Mouse (Mus musculus) kidney, embryonic 15.5 days (tissue): ENCODE results near the gene Mus81. TPM values are rescaled to one million over a fixed set of nuclear protein-coding genes. Genes with fewer than 3 reads are reported as not detected.
"Not testable (repeated sequence)": the region's sequence is repeated elsewhere in the genome, so short reads cannot be mapped to it uniquely, and the experiment has no call there.

ENCODE experiments used
- ATAC-seq: fragments of 200-750 bp; cut with Nextera tagmentation; replicated peaks from 2 replicates; pipeline ENCODE4 v1.8.0; 2017; ENCODE audit warnings: moderate TSS enrichment; ENCODE audit not compliant: low FRiP score
- H3K27ac ChIP-seq: fragments of 300-500 bp; sonication (generic); 2 replicates; pipeline ENCODE4 v1.5.1; 2015; ENCODE audit warnings: mild to moderate bottlenecking, inconsistent platforms
- H3K27me3 ChIP-seq: fragments of 300-500 bp; sonication (generic); 2 replicates; pipeline ENCODE4 v1.6.1; 2015; ENCODE audit warnings: inconsistent platforms
- H3K36me3 ChIP-seq: fragments of 300-500 bp; sonication (generic); 2 replicates; pipeline ENCODE4 v1.6.1; 2015; ENCODE audit warnings: inconsistent platforms
- H3K4me1 ChIP-seq: fragments of 300-500 bp; sonication (generic); 2 replicates; pipeline ENCODE4 v1.6.1; 2015; ENCODE audit warnings: inconsistent platforms
- H3K4me2 ChIP-seq: fragments of 300-500 bp; sonication (generic); 2 replicates; pipeline ENCODE4 v1.6.1; 2015; ENCODE audit warnings: moderate library complexity, mild to moderate bottlenecking, inconsistent platforms
- H3K4me3 ChIP-seq: fragments of 300-500 bp; sonication (generic); replicated peaks from 2 replicates; pipeline ENCODE4 v1.5.1; 2015; ENCODE audit warnings: mild to moderate bottlenecking, inconsistent platforms
- H3K9ac ChIP-seq: fragments of 300-500 bp; sonication (generic); 2 replicates; pipeline ENCODE4 v1.6.1; 2015; ENCODE audit warnings: mild to moderate bottlenecking, inconsistent platforms
- H3K9me3 ChIP-seq: fragments of 300-500 bp; sonication (generic); replicated peaks from 2 replicates; pipeline ENCODE4 v1.6.1; 2016; ENCODE audit warnings: inconsistent platforms
- WGBS: fragments of 180-500 bp; shearing (Covaris S2); methylation state at CpG from one replicate; pipeline ENCODE4 v1.1.7; 2015; ENCODE audit warnings: mixed read lengths; 5-methylcytosine and 5-hydroxymethylcytosine counted together
- polyA plus RNA-seq: library from polyadenylated mRNA; unstranded; fragments of >200 nt; fragmentation: Nextera tagmentation; extraction: Ambion mirVana; gene quantifications from 2 replicates; pipeline ENCODE4 v1.2.1, GENCODE M21; 2015

The Mus81 gene
- polyA plus RNA-seq, 1 experiment from 2014 or later = 47.4 TPM

DNA sequence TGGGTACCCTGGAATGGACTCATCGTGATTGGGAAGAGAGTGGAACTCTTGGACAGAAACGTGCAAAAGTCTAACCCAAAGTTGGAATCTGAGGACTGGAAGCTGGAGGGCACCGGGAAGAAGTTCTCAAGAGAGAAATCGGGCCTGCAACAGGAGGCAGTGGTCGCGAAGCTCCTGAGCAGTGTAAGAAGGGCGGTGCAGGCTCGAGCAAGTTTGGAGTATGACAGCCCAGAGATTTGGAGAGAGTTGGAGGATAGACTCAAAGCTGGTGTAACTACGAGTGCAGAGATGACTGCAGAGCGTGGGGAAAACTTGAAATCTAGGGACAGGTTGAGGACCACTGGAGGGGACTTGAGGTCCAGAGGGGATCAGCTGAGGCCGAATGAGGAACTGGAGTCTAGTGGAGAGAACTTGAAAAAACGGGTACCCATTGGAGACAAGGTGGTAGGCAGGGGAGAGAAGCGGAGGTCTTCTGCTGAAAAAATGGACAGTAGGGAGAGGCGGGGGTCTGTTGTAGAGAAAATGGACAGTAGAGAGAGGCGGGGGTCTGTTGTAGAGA, 23.0 kb upstream of the Mus81 start:
- Histone ChIP-seq H3K9me3 (no peaks in the 10 kb centered on the region), H3K27ac (0 out of 2 replicates have a peak overlapping the region, but pooled peaks have one; percentile 60), H3K4me1 (peaks cover 22% of the 10 kb centered on the region), H3K4me2 (peak overlapping the region; percentile 75), H3K36me3 (no peaks in the 10 kb centered on the region), H3K27me3 (no peaks in the 10 kb centered on the region), H3K4me3 (peak overlapping the region; percentile 60), H3K9ac (peak overlapping the region; percentile 57)
- 48% methylated on average over 15 of the region's 15 CpGs for WGBS
- ATAC-seq = no peak

DNA sequence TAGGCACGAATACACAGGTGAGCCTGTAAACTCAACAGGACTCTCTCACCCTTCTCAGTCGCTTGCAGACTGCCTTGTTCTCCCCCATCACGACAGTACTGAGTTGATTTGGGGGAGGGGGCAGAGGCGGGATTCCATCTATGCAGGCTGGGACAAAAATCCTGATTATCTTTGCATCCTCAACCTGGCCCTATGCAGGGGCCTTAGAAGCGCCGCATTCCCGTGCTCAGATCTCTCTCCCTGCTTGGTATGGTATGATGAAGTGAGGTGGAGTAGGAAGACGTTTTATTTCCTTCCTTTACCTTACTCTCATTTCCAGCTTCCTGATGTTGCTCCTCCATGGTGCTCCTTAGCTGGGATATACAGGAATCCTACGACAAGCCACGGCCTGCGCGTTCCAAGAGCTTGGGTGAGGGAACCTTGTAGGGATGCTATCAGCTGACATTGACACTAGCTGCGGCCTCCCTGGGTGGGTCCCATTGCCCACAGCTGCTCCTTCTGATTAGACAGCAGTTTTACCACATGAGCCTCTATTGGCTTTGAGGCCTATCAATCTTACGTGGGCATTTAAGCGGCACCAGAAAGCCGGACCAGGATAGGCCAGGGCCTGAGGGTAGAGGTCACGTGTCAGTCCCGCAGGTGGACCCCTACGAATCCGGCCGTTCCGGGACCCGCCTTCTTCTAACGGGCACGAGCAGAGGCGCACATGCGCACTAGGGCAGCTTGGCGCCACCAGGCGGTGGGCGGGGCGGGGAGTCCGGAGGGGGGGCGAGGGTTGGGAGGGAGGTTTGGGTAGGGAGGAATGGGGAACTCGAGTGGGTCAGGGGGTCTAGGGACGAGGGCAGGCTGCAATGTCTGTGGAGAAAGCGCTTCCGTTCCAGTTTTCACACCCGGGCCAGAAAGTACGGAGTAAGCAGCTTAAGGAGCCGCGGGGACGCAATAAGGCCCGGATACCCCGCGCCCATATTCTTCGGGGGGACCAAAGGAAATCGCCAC, 22.1 kb upstream of the Mus81 start, which contains the start of gene Snx32:
TSS of gene Snx32 (minus strand) at position 508 of the 996 bp plus-strand sequence.
- Histone ChIP-seq H3K36me3 (no peaks in the 10 kb centered on the region), H3K4me2 (peak within 1 kb of the TSS; percentile 75), H3K27ac (peak within 1 kb of the TSS; percentile 60; the same call in 1 of the 2 replicates), H3K27me3 (no peaks in the 10 kb centered on the region), H3K4me3 (peak within 1 kb of the TSS; percentile 60), H3K4me1 (peaks cover 22% of the 10 kb centered on the region), H3K9me3 (no peaks in the 10 kb centered on the region), H3K9ac (peak within 1 kb of the TSS; percentile 57)
- 3% methylated on average over 47 of the region's 47 CpGs for WGBS
- peak; percentile 99 for ATAC-seq

DNA sequence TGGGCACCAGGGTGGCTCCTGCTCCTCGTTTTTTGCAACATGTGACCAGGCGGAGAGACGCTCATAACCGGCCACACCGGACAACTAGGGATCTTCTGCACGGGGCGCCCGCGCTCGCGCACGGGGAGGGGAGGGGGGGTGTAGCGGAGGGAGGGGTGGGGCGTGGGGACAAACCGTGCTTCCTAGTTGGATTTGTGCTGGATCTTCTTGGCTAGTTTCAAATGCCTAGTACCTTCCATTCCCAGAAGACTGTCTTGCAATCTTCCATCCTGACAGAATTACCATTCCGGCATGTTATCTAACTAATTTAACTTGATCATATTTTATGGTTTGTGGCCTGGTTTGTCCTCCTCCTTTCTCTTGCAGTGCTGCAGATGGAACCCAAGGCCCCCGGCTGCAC, 15.5 kb upstream of the Mus81 start, which contains the start of gene 1700020D05Rik:
TSS of gene 1700020D05Rik (minus strand) at position 101 of the 400 bp plus-strand sequence.
- 0 out of 2 replicates have a peak within 1 kb of the TSS, but pooled peaks have one; percentile 12 for H3K4me3 ChIP-seq
- no peaks in the 10 kb centered on the region for H3K36me3 ChIP-seq
- no peaks in the 10 kb centered on the region for H3K9me3 ChIP-seq
- no peaks in the 10 kb centered on the region for H3K4me1 ChIP-seq
- no peak within 1 kb of the TSS for H3K9ac ChIP-seq
- H3K4me2 ChIP-seq = peak within 1 kb of the TSS; percentile 37; the same call in 1 of the 2 replicates
- no peak within 1 kb of the TSS for H3K27ac ChIP-seq
- no peaks in the 10 kb centered on the region for H3K27me3 ChIP-seq
- WGBS = 60% methylated on average over 17 of the region's 17 CpGs
- no peak for ATAC-seq

DNA sequence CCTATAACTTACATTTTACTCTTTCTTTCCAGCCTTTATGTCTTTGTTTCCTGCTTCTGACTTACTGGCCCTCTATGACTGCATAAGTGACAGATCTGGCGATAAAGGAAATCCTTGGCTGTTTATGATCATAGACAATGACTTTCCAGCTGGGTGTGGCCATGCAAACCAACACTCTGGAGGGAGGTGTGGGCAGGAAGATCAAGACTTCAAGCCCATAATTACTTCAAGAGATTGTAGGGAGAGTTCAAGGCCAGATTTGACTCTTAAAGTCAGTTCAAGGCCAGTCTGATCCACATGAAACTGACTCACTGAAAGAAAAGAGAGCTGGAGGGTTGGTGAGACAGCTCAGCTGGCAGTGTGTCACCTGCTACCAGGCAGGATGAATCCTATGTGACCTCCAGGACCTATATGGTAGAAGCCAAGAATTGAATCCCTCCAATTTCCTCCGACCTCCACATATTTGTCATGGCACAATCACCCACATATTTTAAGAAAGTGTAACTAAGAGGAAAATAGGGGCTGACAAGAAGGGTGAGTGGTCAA, 12.2 kb upstream of the Mus81 start:
- Histone ChIP-seq H3K27ac (no peak overlapping the region), H3K9me3 (no peaks in the 10 kb centered on the region), H3K27me3 (no peaks in the 10 kb centered on the region), H3K9ac (no peak overlapping the region), H3K4me3 (no peak overlapping the region), H3K36me3 (peaks cover 26% of the 10 kb centered on the region), H3K4me1 (no peaks in the 10 kb centered on the region), H3K4me2 (no peak overlapping the region)
- WGBS = 87% methylated on average over 2 of the region's 2 CpGs
- ATAC-seq = no peak

DNA sequence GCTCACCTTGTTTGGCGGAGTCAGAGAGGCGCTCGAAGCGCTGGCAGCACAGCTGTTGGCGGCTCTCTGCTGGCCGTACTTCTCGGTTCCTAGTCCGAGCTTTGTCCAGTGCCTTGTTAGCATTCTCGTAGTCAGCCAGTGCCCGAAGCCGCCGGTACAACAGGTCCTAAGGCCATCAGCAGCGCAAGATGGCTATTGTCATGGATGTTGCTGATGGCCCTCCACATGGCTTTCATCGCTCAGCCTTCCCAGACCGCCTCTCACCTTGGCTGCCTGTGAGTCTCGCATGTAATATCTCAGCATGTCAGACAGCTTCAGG, 7.8 kb upstream of the Mus81 start:
- 86% methylated on average over 16 of the region's 16 CpGs for WGBS
- ATAC-seq = no peak
- peaks cover 63% of the 10 kb centered on the region for H3K36me3 ChIP-seq

DNA sequence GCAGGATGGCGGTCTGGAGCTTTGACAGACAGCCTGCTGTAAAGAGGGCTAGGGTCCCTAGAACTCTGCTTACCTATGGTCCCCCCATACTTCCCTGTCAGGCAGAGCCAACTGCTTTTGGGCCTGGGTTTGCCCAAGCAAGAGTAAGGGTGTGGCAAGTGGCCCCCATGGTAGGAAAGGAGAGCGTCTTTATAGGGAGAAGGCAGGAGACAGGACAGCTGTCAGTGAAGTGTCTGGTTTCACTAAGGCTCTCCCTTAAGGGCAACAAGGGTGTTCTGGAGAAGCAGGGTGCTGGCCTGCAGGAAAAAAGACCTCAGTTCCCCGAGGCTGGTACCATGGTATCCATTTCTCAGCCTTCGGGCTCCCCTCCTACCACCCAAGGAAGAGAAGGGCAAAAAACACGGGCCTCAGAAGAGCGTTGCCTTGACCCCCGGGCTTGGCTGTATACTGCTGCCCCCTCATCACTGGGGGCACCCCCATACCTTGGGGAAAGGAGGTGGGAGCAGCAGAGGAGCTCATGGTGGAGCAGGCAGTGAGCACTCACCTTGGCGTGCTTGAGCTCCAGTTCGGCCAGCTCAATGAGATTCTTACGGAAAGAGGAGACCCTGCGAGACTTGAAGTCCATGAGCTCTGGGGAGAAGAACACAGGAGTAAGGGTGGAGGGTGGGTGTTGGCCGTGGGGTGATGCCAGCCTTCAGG, 7.3 kb upstream of the Mus81 start:
- WGBS = 82% methylated on average over 12 of the region's 12 CpGs
- Histone ChIP-seq H3K36me3 (peaks cover 63% of the 10 kb centered on the region), H3K9me3 (no peaks in the 10 kb centered on the region)

More for the DNA sequence above, 7.8 kb upstream of the Mus81 start:
- Histone ChIP-seq H3K27me3 (no peaks in the 10 kb centered on the region), H3K4me3 (no peak overlapping the region), H3K4me2 (no peak overlapping the region), H3K27ac (no peak overlapping the region), H3K4me1 (peaks cover 25% of the 10 kb centered on the region), H3K9me3 (no peaks in the 10 kb centered on the region), H3K9ac (no peak overlapping the region)

DNA sequence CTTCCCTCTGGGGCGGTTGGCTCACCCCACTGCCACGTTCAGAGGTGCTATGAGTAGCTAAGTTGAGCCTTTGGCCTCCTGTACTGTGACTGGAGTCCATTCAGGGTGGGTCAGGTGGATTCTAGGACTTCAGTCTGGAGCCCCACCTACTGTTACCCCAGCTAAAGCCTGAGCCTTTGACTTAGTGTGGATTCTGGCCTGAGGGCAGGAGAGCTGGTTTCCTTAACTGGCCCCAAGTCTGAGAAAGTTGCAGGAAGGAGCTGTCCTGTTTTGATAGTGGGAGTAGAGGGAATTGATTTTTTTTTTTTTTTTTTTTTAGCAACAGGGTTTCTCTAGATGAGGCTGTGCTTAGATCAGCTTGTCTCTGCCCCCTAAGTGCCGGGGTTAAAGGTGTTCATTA, 6.1 kb upstream of the Mus81 start:
- Histone ChIP-seq H3K4me2 (no peak overlapping the region), H3K27me3 (no peaks in the 10 kb centered on the region), H3K27ac (0 out of 2 replicates have a peak overlapping the region, but pooled peaks have one; percentile 27), H3K4me3 (no peak overlapping the region), H3K9me3 (no peaks in the 10 kb centered on the region), H3K4me1 (peaks cover 33% of the 10 kb centered on the region), H3K36me3 (peaks cover 63% of the 10 kb centered on the region), H3K9ac (no peak overlapping the region)
- 83% methylated on average over 3 of the region's 3 CpGs for WGBS
- ATAC-seq = no peak

More for the DNA sequence above, 7.3 kb upstream of the Mus81 start:
- Histone ChIP-seq H3K27ac (0 out of 2 replicates have a peak overlapping the region, but pooled peaks have one; percentile 27), H3K4me1 (peaks cover 25% of the 10 kb centered on the region), H3K4me2 (no peak overlapping the region), H3K27me3 (no peaks in the 10 kb centered on the region), H3K4me3 (no peak overlapping the region), H3K9ac (no peak overlapping the region)
- no peak for ATAC-seq

DNA sequence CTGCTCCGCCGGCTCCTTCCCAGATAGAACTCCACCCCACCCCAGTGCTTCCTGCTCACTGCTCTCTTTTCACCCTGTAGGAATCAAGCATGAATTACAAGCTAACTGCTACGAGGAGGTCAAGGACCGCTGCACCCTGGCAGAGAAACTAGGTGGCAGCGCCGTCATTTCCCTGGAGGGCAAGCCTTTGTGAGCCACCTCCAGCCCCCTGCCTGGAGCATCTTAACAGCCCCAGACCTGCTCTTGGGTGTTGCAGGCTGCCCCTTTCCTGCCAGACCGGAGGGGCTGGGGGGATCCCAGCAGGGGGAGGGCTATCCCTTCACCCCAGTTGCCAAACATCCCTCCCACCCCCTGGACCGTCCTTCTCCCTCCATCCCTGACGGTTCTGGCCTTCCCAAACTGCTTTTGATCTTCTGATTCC, 5.1 kb upstream of the Mus81 start:
- not testable (repeated sequence) for H3K27me3 ChIP-seq, H3K9ac ChIP-seq, H3K4me3 ChIP-seq, H3K27ac ChIP-seq, H3K9me3 ChIP-seq, H3K4me2 ChIP-seq, ATAC-seq
- H3K4me1 ChIP-seq = peaks cover 40% of the 10 kb centered on the region
- 43% methylated on average over 9 of the region's 9 CpGs for WGBS
- H3K36me3 ChIP-seq = peaks cover 63% of the 10 kb centered on the region

DNA sequence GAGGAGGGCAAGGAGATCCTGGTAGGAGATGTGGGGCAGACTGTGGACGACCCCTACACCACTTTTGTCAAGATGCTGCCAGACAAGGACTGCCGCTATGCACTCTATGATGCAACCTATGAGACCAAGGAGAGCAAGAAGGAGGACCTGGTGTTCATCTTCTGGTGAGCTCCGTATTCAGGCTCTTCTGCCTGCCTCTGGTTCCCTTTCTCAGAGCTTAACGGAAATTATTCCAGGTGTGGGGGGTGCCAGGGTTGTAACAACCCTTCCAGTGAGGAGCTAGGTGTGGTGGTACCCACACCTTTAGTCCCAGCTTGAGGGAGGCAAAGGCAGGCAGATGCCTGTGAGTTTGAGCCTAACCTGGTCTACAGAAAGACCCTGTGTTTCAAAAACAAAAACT, 4.4 kb upstream of the Mus81 start:
- ATAC-seq = no peak
- Histone ChIP-seq H3K4me3 (no peak overlapping the region; the same call in 1 of the 2 replicates), H3K36me3 (peaks cover 60% of the 10 kb centered on the region), H3K27me3 (no peaks in the 10 kb centered on the region), H3K9ac (0 out of 2 replicates have a peak overlapping the region, but pooled peaks have one; percentile 87), H3K4me2 (peak overlapping the region; percentile 76), H3K9me3 (no peaks in the 10 kb centered on the region), H3K27ac (no peak overlapping the region), H3K4me1 (peaks cover 42% of the 10 kb centered on the region)
- WGBS = 79% methylated on average over 4 of the region's 4 CpGs

DNA sequence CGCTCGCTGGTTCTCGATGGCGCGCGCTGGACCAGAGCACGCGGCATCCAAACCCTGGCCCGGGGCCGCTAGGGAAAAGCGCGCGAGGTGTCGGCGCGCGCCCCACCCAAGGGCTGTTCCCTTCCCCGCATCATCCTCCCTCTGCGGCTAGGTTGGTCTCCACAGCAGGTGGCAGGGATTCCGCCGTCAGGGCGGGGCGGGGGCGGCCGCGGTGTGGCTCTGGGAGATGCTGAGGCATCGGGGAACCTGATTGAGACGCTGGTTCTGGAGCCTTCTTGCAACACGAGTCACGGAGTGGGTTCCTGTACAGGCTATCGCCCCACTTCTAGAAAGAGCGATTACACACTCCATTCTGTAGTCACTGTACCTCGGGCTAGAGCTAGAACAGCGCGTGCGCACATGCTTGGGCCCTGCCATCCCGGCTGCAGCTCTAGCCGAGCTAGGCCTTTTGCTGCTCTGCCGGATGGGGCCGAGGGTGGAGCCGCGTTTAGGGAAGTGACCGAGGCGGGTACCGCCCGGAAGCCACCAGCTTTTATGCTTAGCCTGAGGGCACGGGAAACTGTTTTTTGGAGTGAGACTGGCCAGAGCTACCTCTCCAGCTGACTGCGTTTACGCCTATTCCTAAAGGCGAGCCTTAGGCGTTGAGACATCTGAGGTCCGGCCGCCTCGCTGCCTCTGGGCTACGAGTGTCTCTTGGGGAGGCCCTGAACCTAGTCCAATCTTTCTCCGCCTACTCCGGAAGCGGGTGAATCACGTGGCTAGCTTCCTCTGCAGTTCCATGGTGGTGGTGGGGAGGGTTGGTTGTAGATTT, 2.9 kb upstream of the Mus81 start:
- ATAC-seq = peak; percentile 13
- Histone ChIP-seq H3K27ac (peak overlapping the region; percentile 100), H3K9ac (peak overlapping the region; percentile 87), H3K9me3 (no peaks in the 10 kb centered on the region), H3K27me3 (no peaks in the 10 kb centered on the region), H3K4me2 (peak overlapping the region; percentile 76), H3K4me3 (peak overlapping the region; percentile 74), H3K4me1 (peaks cover 57% of the 10 kb centered on the region), H3K36me3 (peaks cover 46% of the 10 kb centered on the region)
- under 1% methylated on average over 59 of the region's 59 CpGs for WGBS
